Mouse (Mus musculus) heart, adult 2 months (tissue): ENCODE data around the gene Ndc80. TPM values are rescaled to one million over a fixed set of nuclear protein-coding genes. Genes with fewer than 3 reads are reported as not detected.
A peak's percentile ranks its signal among the peaks of the same experiment; 100 is the strongest.

Experiments used
- DNase-seq, 2 experiments: peaks; one replicate each; pipeline ENCODE4 v3.0.0; 2021
- H3K27ac ChIP-seq: fragments of 200-600 bp; 2 replicates; pipeline ENCODE4 v1.8.1; 2022
- H3K27me3 ChIP-seq: fragments of 200-500 bp; 2 replicates; pipeline ENCODE4 v1.6.1; 2012; ENCODE audit warnings: mild to moderate bottlenecking, low read length, inconsistent platforms, mixed read lengths; ENCODE audit not compliant: control insufficient read depth, insufficient read depth
- H3K36me3 ChIP-seq: fragments of 200-500 bp; 2 replicates; pipeline ENCODE4 v1.6.1; 2012; ENCODE audit warnings: low read length, inconsistent platforms; ENCODE audit not compliant: control insufficient read depth, insufficient read depth
- H3K4me1 ChIP-seq: fragments of 200-500 bp; 2 replicates; pipeline ENCODE4 v1.6.1; 2011; ENCODE audit warnings: low read length; ENCODE audit not compliant: control insufficient read depth, insufficient read depth
- H3K4me3 ChIP-seq: fragments of 200-600 bp; 2 replicates; pipeline ENCODE4 v1.8.1; 2022
- H3K79me2 ChIP-seq: fragments of 200-500 bp; replicated peaks from 2 replicates; pipeline ENCODE4 v1.6.1; 2012; ENCODE audit warnings: mild to moderate bottlenecking, inconsistent platforms, low read length, moderate library complexity, mixed read lengths; ENCODE audit not compliant: control insufficient read depth, insufficient read depth
- H3K9ac ChIP-seq: fragments of 200-500 bp; 2 replicates; pipeline ENCODE4 v1.6.1; 2012; ENCODE audit warnings: low read depth, mild to moderate bottlenecking, control low read depth, inconsistent platforms, low read length, mixed read lengths
- CTCF ChIP-seq: fragments of 200-600 bp; IDR thresholded peaks from 2 replicates; pipeline ENCODE4 v1.8.1; 2022; ENCODE audit warnings: antibody characterized with exemption, mild to moderate bottlenecking, moderate library complexity
- EP300 ChIP-seq: fragments of 200-500 bp; IDR thresholded peaks from 2 replicates; pipeline ENCODE4 v1.6.1; 2011; ENCODE audit warnings: low read depth, low read length, control low read depth; ENCODE audit not compliant: insufficient read depth
- POLR2A ChIP-seq: fragments of 200-500 bp; IDR thresholded peaks from 2 replicates; pipeline ENCODE4 v1.6.1; 2011; ENCODE audit warnings: mild to moderate bottlenecking, low read depth, low read length, control low read depth; ENCODE audit not compliant: insufficient read depth
- WGBS: fragments of 180-500 bp; shearing (Covaris S2); methylation state at CpG from one replicate; pipeline ENCODE4 v1.1.7; 2018; 5-methylcytosine and 5-hydroxymethylcytosine counted together
- intact Hi-C: fragments of 180-260 bp; cut with DNase I; formaldehyde crosslinking; loops from one replicate; pipeline ENCODE4 v1.15.1; 2025
- long read RNA-seq: library from polyadenylated mRNA; stranded (forward); transcript quantifications from one replicate; pipeline ENCODE4 v2.0.0, GENCODE M21; 2021
- polyA plus RNA-seq: library from polyadenylated mRNA; depleted of rRNA; stranded (reverse); fragments of >200 nt; gene quantifications from 2 replicates; pipeline ENCODE4 v1.2.3, GENCODE M21; 2012; rRNA removed
- total RNA-seq, 2 experiments: library from RNA; stranded (reverse); gene quantifications; 2 replicates each; pipeline ENCODE4 v1.2.3; 2021

Ndc80 gene
- under 1 TPM; 0.37 to 0.61 TPM for total RNA-seq
- not detected in 2 replicates for polyA plus RNA-seq
- long read RNA-seq, partial matches to known transcripts, result 0 of 1 reads
- long read RNA-seq, other reads (novel, unspliced or antisense), result 0 of 1 reads

GRCm38 (mm10) chr17:71526711-71527564 is at the start of gene Ndc80:
Ndc80 (minus strand) TSS chr17:71526857.
- Histone ChIP-seq H3K27me3 (no peaks in the 10 kb centered on the region), H3K4me3 (peak within 1 kb of the TSS; percentile 66), H3K79me2 (no peaks in the 10 kb centered on the region), H3K27ac (peak within 1 kb of the TSS; percentile 93), H3K9ac (peak within 1 kb of the TSS; percentile 83), H3K4me1 (no peaks in the 10 kb centered on the region), H3K36me3 (no peaks in the 10 kb centered on the region)
- peak; percentile 95 to 96 for DNase-seq
- 1% methylated on average over 66 of the region's 66 CpGs for WGBS
- peak; percentile 6; the same call in 1 of the 2 replicates for TF ChIP-seq CTCF
- TF ChIP-seq EP300, result no peak; the same call in 1 of the 2 replicates
- peak; percentile 58 for TF ChIP-seq POLR2A
- intact Hi-C loops, result loop anchor here (1.0 to 2.0 kb wide), 2 partner anchors 26 to 52 kb away; partner anchors contain the start of genes Smchd1 and Spdya

GRCm38 (mm10) chr17:71561631-71562030 is 35.0 kb upstream of the Ndc80 start:
- no peaks in the 10 kb centered on the region for H3K79me2 ChIP-seq
- no peaks in the 10 kb centered on the region for H3K36me3 ChIP-seq
- no peak overlapping the region for H3K9ac ChIP-seq
- no peak overlapping the region for H3K27ac ChIP-seq
- H3K4me3 ChIP-seq, result no peak overlapping the region
- H3K4me1 ChIP-seq, result no peaks in the 10 kb centered on the region
- intact Hi-C loops, result loop anchor here (2.0 to 5.0 kb wide), 2 partner anchors 313 to 1221 kb away; no protein-coding TSS in a partner anchor
- no peak for DNase-seq
- no peaks in the 10 kb centered on the region for H3K27me3 ChIP-seq
- TF ChIP-seq POLR2A (no peak), CTCF (peak; percentile 86)

GRCm38 (mm10) chr17:71552901-71553300 is 26.2 kb upstream of the Ndc80 start:
- Histone ChIP-seq H3K36me3 (no peaks in the 10 kb centered on the region), H3K79me2 (no peaks in the 10 kb centered on the region), H3K4me3 (no peak overlapping the region; the same call in 1 of the 2 replicates), H3K4me1 (peaks cover 2% of the 10 kb centered on the region), H3K27me3 (peaks cover 2% of the 10 kb centered on the region; the same call in 1 of the 2 replicates), H3K9ac (no peak overlapping the region), H3K27ac (no peak overlapping the region)
- peak in 1 of 2 experiments; percentile 25 for DNase-seq
- intact Hi-C loops, result loop anchor here (2.0 to 5.0 kb wide), 2 partner anchors 26 to 64 kb away; partner anchors contain the start of genes Ndc80 and Wdr43
- TF ChIP-seq CTCF (no peak), POLR2A (no peak), EP300 (no peak)
- 15% methylated on average over 11 of the region's 11 CpGs for WGBS

GRCm38 (mm10) chr17:71551757-71552451 is 25.2 kb upstream of the Ndc80 start, which contains the start of gene Spdya:
Spdya (plus strand) TSS chr17:71552061.
- WGBS, result under 1% methylated on average over 75 of the region's 78 CpGs
- peak; percentile 87 to 90 for DNase-seq
- intact Hi-C loops, result loop anchor here (2.0 to 5.0 kb wide), 2 partner anchors 25 to 65 kb away; partner anchors contain the start of genes Ndc80 and Wdr43
- Histone ChIP-seq H3K9ac (peak within 1 kb of the TSS; percentile 85), H3K27ac (peak within 1 kb of the TSS; percentile 44), H3K4me3 (peak within 1 kb of the TSS; percentile 58), H3K79me2 (no peaks in the 10 kb centered on the region), H3K36me3 (no peaks in the 10 kb centered on the region), H3K27me3 (peaks cover 2% of the 10 kb centered on the region; the same call in 1 of the 2 replicates), H3K4me1 (peaks cover 2% of the 10 kb centered on the region)
- 0 out of 2 replicates have a peak, but pooled peaks have one; percentile 1 for TF ChIP-seq CTCF
- no peak for TF ChIP-seq EP300

GRCm38 (mm10) chr17:71551350-71551749 is 24.7 kb upstream of the Ndc80 start:
- peak overlapping the region; percentile 78 for H3K9ac ChIP-seq
- DNase-seq, result no peak
- H3K79me2 ChIP-seq, result no peaks in the 10 kb centered on the region
- WGBS, result 9% methylated on average over 6 of the region's 6 CpGs
- H3K36me3 ChIP-seq, result no peaks in the 10 kb centered on the region
- H3K4me3 ChIP-seq, result peak overlapping the region; percentile 58
- intact Hi-C loops, result loop anchor here (5.0 kb wide), 1 partner anchor 66 kb away; the partner anchor contains the start of gene Wdr43
- TF ChIP-seq CTCF, result no peak
- TF ChIP-seq EP300, result no peak
- no peak for TF ChIP-seq POLR2A
- peaks cover 2% of the 10 kb centered on the region for H3K4me1 ChIP-seq
- no peak overlapping the region for H3K27ac ChIP-seq
- H3K27me3 ChIP-seq, result peaks cover 2% of the 10 kb centered on the region; the same call in 1 of the 2 replicates
